Mouse (Mus musculus): Measurements from ENCODE around the gene Atp11a.

The Atp11a gene

GRCm38 (mm10) chr8:12915187-12916006 lies 158.6 kb downstream of the Atp11a start:
- DNase-seq = no peak

- DNase-seq = no peak
Measured at GRCm38 (mm10) chr8:12916156-12916900, 159.5 kb downstream of the Atp11a start.

GRCm38 (mm10) chr8:12917029-12917428 lies 160.2 kb downstream of the Atp11a start:
- DNase-seq = no peak

- DNase-seq = no peak
Measured at GRCm38 (mm10) chr8:12917831-12918230, 161.0 kb downstream of the Atp11a start.

Measured in thymus, postnatal 36 days (tissue).